ENCODE assay signal across 13 mouse cellular contexts in the genomic region with DNA sequence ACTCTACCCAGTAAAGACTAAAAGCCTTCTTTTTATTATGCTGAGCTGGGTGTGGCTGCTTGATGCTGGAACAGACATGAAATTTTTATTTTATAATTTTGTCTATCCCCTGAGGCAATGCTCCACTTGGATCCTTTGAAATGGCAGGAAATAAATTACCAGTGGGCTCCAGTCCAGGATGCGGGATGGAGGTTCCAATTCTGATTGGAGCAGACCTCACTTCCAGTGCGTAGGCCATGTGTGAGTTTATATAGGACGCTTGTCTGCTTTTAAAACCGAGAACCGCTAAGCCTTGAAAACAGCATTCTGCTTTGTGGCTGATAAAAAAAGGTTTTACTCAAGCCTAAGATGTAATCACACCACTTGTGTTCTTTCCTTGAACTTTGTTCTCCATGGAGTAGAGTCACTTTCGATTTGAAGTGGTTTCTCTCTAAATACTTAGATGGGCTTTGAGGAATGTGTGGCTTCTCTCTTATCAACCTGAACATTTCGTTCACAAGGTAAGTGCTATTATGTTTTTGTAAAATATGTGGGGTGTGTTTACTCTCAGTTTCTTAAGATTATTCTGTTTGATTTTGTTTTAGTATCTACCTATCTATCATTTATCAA.
A peak's percentile ranks its signal among the peaks of the same experiment; 100 is the strongest.
DNase-seq lines count a peak whose midpoint lies in the region; ATAC-seq and TF ChIP-seq lines count a peak whose summit lies in the region.
"Had no signal": no experiment of that assay in that cellular context is flagged by ENCODE, and none has a peak within 500 bp of the region (broad histone marks: within the 10 kb centered on the region; RNA-seq: fewer than 3 reads in every experiment).

No protein-coding gene starts in this region.

- no peak overlapping the region for H3K4me2 ChIP-seq in forebrain, embryonic 14.5 days (ENCODE audit: low read length)
- no peak overlapping the region for H3K4me2 ChIP-seq in forebrain, embryonic 12.5 days
- no peak overlapping the region for H3K4me2 ChIP-seq in hindbrain, embryonic 16.5 days (ENCODE audit: low read length)

- 59% methylated on average over 7 of the region's 7 CpGs for WGBS in forebrain, embryonic 14.5 days
- 84% methylated on average over 7 of the region's 7 CpGs for WGBS in forebrain, embryonic 12.5 days
- WGBS in lung, adult 2 months = 34% methylated on average over 7 of the region's 7 CpGs
- WGBS in small intestine, adult 2 months = 13% methylated on average over 7 of the region's 7 CpGs
- WGBS in hindbrain, embryonic 16.5 days = 79% methylated on average over 7 of the region's 7 CpGs

- H3K27me3 ChIP-seq in forebrain, embryonic 14.5 days (replicated peaks; ENCODE audit: control insufficient read depth, insufficient read depth, low read length) = no peaks in the 10 kb centered on the region
- H3K27me3 ChIP-seq in forebrain, embryonic 12.5 days = no peaks in the 10 kb centered on the region
- no peaks in the 10 kb centered on the region for H3K27me3 ChIP-seq in small intestine, adult 2 months (ENCODE audit: control insufficient read depth, insufficient read depth, low read length)
- H3K27me3 ChIP-seq in hindbrain, embryonic 16.5 days (replicated peaks; ENCODE audit: control insufficient read depth, insufficient read depth, low read length) = no peaks in the 10 kb centered on the region

- H3K27ac ChIP-seq in forebrain, embryonic 14.5 days (ENCODE audit: low read depth, low read length) = no peak overlapping the region
- H3K27ac ChIP-seq in forebrain, embryonic 12.5 days = no peak overlapping the region
- peak overlapping the region; percentile 65 for H3K27ac ChIP-seq in small intestine, adult 2 months (ENCODE audit: insufficient read depth, low read depth, low read length)
- H3K27ac ChIP-seq in hindbrain, embryonic 16.5 days (ENCODE audit: low read depth, low read length) = no peak overlapping the region
- H3K27ac ChIP-seq: macrophage had no signal

- no peaks in the 10 kb centered on the region for H3K9me3 ChIP-seq in forebrain, embryonic 14.5 days (replicated peaks; ENCODE audit: control insufficient read depth, low read length)
- no peaks in the 10 kb centered on the region for H3K9me3 ChIP-seq in forebrain, embryonic 12.5 days
- no peaks in the 10 kb centered on the region for H3K9me3 ChIP-seq in hindbrain, embryonic 16.5 days (ENCODE audit: control insufficient read depth, low read length)

- no peaks in the 10 kb centered on the region for H3K36me3 ChIP-seq in forebrain, embryonic 14.5 days (ENCODE audit: control insufficient read depth, insufficient read depth, low read length)
- H3K36me3 ChIP-seq in forebrain, embryonic 12.5 days (replicated peaks) = no peaks in the 10 kb centered on the region
- no peaks in the 10 kb centered on the region for H3K36me3 ChIP-seq in small intestine, adult 2 months (ENCODE audit: control insufficient read depth, insufficient read depth, low read length)
- H3K36me3 ChIP-seq in hindbrain, embryonic 16.5 days (ENCODE audit: control insufficient read depth, insufficient read depth, low read length) = no peaks in the 10 kb centered on the region

- H3K9ac ChIP-seq in forebrain, embryonic 14.5 days (ENCODE audit: low read length) = no peak overlapping the region
- H3K9ac ChIP-seq in forebrain, embryonic 12.5 days = no peak overlapping the region
- H3K9ac ChIP-seq in hindbrain, embryonic 16.5 days (ENCODE audit: low read depth, low read length) = no peak overlapping the region

- H3K4me3 ChIP-seq in forebrain, embryonic 14.5 days (ENCODE audit: low read depth, low read length) = no peak overlapping the region
- H3K4me3 ChIP-seq in forebrain, embryonic 12.5 days (replicated peaks) = no peak overlapping the region
- H3K4me3 ChIP-seq in lung, adult 2 months (replicated peaks; ENCODE audit: extremely low read depth, low read depth, low read length) = no peak overlapping the region
- no peak overlapping the region for H3K4me3 ChIP-seq in small intestine, adult 2 months (ENCODE audit: low read depth, low read length)
- H3K4me3 ChIP-seq in hindbrain, embryonic 16.5 days (ENCODE audit: low read length) = no peak overlapping the region
- H3K4me3 ChIP-seq: myocyte had no signal

- TF ChIP-seq POLR2A in lung, adult 2 months (IDR thresholded peaks at IDR 0.05; ENCODE audit: borderline replicate concordance, extremely low read depth, low read depth, low read length) = no peak
- TF ChIP-seq POLR2A in small intestine, adult 2 months (IDR thresholded peaks at IDR 0.05; ENCODE audit: low read depth, low read length) = no peak

- no peaks in the 10 kb centered on the region for H3K4me1 ChIP-seq in forebrain, embryonic 14.5 days (ENCODE audit: control insufficient read depth, insufficient read depth, low read length)
- H3K4me1 ChIP-seq in forebrain, embryonic 12.5 days = no peaks in the 10 kb centered on the region
- peaks cover 5% of the 10 kb centered on the region for H3K4me1 ChIP-seq in lung, adult 2 months (ENCODE audit: control insufficient read depth, insufficient read depth, low read length)
- peaks cover 20% of the 10 kb centered on the region; the same call in 1 of the 2 replicates for H3K4me1 ChIP-seq in small intestine, adult 2 months (ENCODE audit: control insufficient read depth, insufficient read depth, insufficient read length, low read length)
- no peaks in the 10 kb centered on the region for H3K4me1 ChIP-seq in hindbrain, embryonic 16.5 days (ENCODE audit: control insufficient read depth, insufficient read depth, low read depth, low read length)

- no peak for TF ChIP-seq CTCF in lung, adult 2 months (IDR thresholded peaks at IDR 0.05; ENCODE audit: insufficient read depth, low read length)
- no peak for TF ChIP-seq CTCF in small intestine, adult 2 months (IDR thresholded peaks at IDR 0.05; ENCODE audit: extremely low read depth, insufficient read length, insufficient replicate concordance, low read depth, low read length)

- ATAC-seq in forebrain, embryonic 14.5 days = peak; percentile 65
- no peak for ATAC-seq in forebrain, embryonic 12.5 days (ENCODE audit: low FRiP score)
- ATAC-seq in granulocyte monocyte progenitor cell, adult 5-6 weeks (replicated peaks; ENCODE audit: poor library complexity, severe bottlenecking) = no peak
- no peak for ATAC-seq in hindbrain, embryonic 16.5 days

- DNase-seq in forebrain, embryonic 14.5 days (ENCODE audit: low spot score) = peak; percentile 66
- DNase-seq in lung, adult 2 months = peak; percentile 36
- no peak for DNase-seq in lung, postnatal 10 days
- peak; percentile 48 to 72 for DNase-seq in frontal cortex, postnatal 36 days (ENCODE audit: low spot score in 2 of 2)
- DNase-seq: cerebellum, adult 18-20 months; heart, postnatal 10 days; kidney, adult 8-10 months had no signal
